Mouse (Mus musculus): ENCODE results near the gene Iqce.

GRCm38 (mm10) chr5:140651231-140651630 lies 50.9 kb downstream of the Iqce start:
- no peak for TF ChIP-seq POLR2A (IDR thresholded peaks at IDR 0.05; ENCODE audit: low read depth, low read length)
- no peak for TF ChIP-seq CTCF (conservative IDR thresholded peaks at IDR 0.05; ENCODE audit: insufficient read depth, insufficient read length, low read depth, low read length)
